Mouse (Mus musculus): ENCODE data around the gene Etfdh.
A peak's percentile ranks its signal among the peaks of the same experiment; 100 is the strongest.
"Not testable (repeated sequence)": the region's sequence is repeated elsewhere in the genome, so short reads cannot be mapped to it uniquely, and the experiment has no call there.

Gene Etfdh

GRCm38 (mm10) chr3:79576865-79577264, 52.4 kb downstream of the Etfdh start:
- no peak for DNase-seq

- no peak for DNase-seq
These were observed 52.9 kb downstream of the Etfdh start for GRCm38 (mm10) chr3:79576468-79576816.

GRCm38 (mm10) chr3:79575576-79576467, 53.5 kb downstream of the Etfdh start:
- DNase-seq = peak; percentile 23

GRCm38 (mm10) chr3:79574336-79574735, 55.0 kb downstream of the Etfdh start:
- no peak for DNase-seq

- not testable (repeated sequence) for DNase-seq
These were observed 55.9 kb downstream of the Etfdh start for GRCm38 (mm10) chr3:79573376-79573775.

GRCm38 (mm10) chr3:79572399-79572798, 56.9 kb downstream of the Etfdh start:
- DNase-seq = no peak

GRCm38 (mm10) chr3:79569351-79569681, 60.0 kb downstream of the Etfdh start:
- no peak for DNase-seq

- DNase-seq = no peak
These were observed 60.5 kb downstream of the Etfdh start for GRCm38 (mm10) chr3:79568629-79569350.

GRCm38 (mm10) chr3:79567703-79568362, 61.5 kb downstream of the Etfdh start, which contains the start of gene Fnip2:
TSS of gene Fnip2 (minus strand) at chr3:79567796.
- peak; percentile 95 for DNase-seq

GRCm38 (mm10) chr3:79566716-79567691, 62.3 kb downstream of the Etfdh start:
- no peak for DNase-seq

- DNase-seq = no peak
These were observed 64.3 kb downstream of the Etfdh start for GRCm38 (mm10) chr3:79564875-79565606.

- no peak for DNase-seq
These were observed 65.8 kb downstream of the Etfdh start for GRCm38 (mm10) chr3:79563511-79563910.

- DNase-seq = no peak
These were observed 67.2 kb downstream of the Etfdh start for GRCm38 (mm10) chr3:79561784-79562715.

- no peak for DNase-seq
These were observed 68.7 kb downstream of the Etfdh start for GRCm38 (mm10) chr3:79560555-79560954.

- no peak for DNase-seq
These were observed 69.6 kb downstream of the Etfdh start for GRCm38 (mm10) chr3:79559773-79560045.

- DNase-seq = no peak
These were observed 70.1 kb downstream of the Etfdh start for GRCm38 (mm10) chr3:79559021-79559772.

GRCm38 (mm10) chr3:79555061-79555460, 74.2 kb downstream of the Etfdh start:
- DNase-seq = no peak
